20 mouse cellular contexts compared by ENCODE assay signal in the genomic region with DNA sequence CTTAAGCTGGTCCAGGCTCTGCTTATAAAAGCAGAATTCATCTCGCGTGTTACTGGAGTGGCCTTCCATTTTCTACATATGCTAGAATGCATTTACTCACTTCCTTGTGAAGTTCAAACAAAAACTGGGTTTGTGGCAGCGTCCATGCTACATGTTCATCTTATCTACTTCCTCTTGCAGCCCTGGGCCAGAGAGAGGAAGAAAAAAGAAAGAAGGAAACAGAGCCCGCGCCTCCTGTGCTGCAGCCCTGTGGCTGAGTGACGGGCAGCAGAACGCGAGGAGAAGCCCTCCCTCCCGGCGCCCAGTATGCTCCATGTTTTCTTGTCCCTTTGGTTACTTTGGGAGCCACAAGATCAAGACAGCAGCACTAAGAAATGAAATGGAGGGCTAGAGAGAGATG. TPM values are rescaled to one million over a fixed set of nuclear protein-coding genes. Genes with fewer than 3 reads are reported as not detected.
DNase-seq lines count a peak whose midpoint lies in the region; ATAC-seq and TF ChIP-seq lines count a peak whose summit lies in the region.
"Had no signal": no experiment of that assay in that cellular context is flagged by ENCODE, and none has a peak within 500 bp of the region (broad histone marks: within the 10 kb centered on the region; RNA-seq: fewer than 3 reads in every experiment).

No protein-coding gene starts in this region.

- no peak for TF ChIP-seq RAD21 in MEL (IDR thresholded peaks at IDR 0.05; ENCODE audit: low read depth, low read length)

- no peak for DNase-seq in heart, adult 8-10 months (ENCODE audit: low spot score)
- peak; percentile 84 for DNase-seq in MEL (ENCODE audit: low read depth, low spot score)
- DNase-seq in liver, embryonic 14.5 days (ENCODE audit: low read depth in 3 of 3, low spot score in 3 of 3) = no peak
- DNase-seq in left cerebral cortex, postnatal 14 days (ENCODE audit: low spot score in 2 of 2) = no peak
- no peak for DNase-seq in gastrocnemius, postnatal 14 days
- no peak for DNase-seq in right cerebral cortex, postnatal 25 days
- DNase-seq: adrenal gland, postnatal 14 days; cerebellum, postnatal 10 days; forebrain, postnatal 0 days; gastrocnemius, adult 2 months; lung, adult 2 months; lung, postnatal 4 days had no signal

- TF ChIP-seq EP300 in MEL (IDR thresholded peaks at IDR 0.05; ENCODE audit: low read depth in 1 of 2, low read length in 2 of 2) = peak; percentile 36 to 64; a peak in 2 of 4 replicates
- no peak for TF ChIP-seq EP300 in liver, embryonic 14.5 days (IDR thresholded peaks at IDR 0.05; ENCODE audit: low read depth)

- no peak overlapping the region for H3K9ac ChIP-seq in heart, embryonic 15.5 days
- peak overlapping the region; percentile 77 for H3K9ac ChIP-seq in MEL (ENCODE audit: control insufficient read depth, low read depth, low read length, poor library complexity, severe bottlenecking)
- no peak overlapping the region for H3K9ac ChIP-seq in liver, embryonic 14.5 days (replicated peaks)
- H3K9ac ChIP-seq: forebrain, postnatal 0 days; kidney, embryonic 15.5 days; limb, embryonic 12.5 days had no signal

- H3K9me3 ChIP-seq in heart, embryonic 15.5 days (replicated peaks) = no peaks in the 10 kb centered on the region
- no peaks in the 10 kb centered on the region for H3K9me3 ChIP-seq in MEL (replicated peaks; ENCODE audit: insufficient read depth, low read length)
- no peaks in the 10 kb centered on the region for H3K9me3 ChIP-seq in liver, embryonic 14.5 days (ENCODE audit: control insufficient read depth, low read length)
- H3K9me3 ChIP-seq: kidney, embryonic 15.5 days; limb, embryonic 12.5 days had no signal

- H3K4me1 ChIP-seq in heart, embryonic 15.5 days (replicated peaks) = no peaks in the 10 kb centered on the region
- H3K4me1 ChIP-seq in MEL (ENCODE audit: control insufficient read depth in 1 of 2, insufficient read depth in 2 of 2, low read length in 2 of 2) = peaks cover 0 to 7% of the 10 kb centered on the region in 2 experiments; a peak in 2 of 4 replicates
- H3K4me1 ChIP-seq in liver, embryonic 14.5 days (replicated peaks; ENCODE audit: control insufficient read depth in 2 of 2, insufficient read depth in 2 of 2, low read length in 1 of 2) = peaks cover 0 to 5% of the 10 kb centered on the region in 2 experiments; a peak in 2 of 4 replicates
- H3K4me1 ChIP-seq: kidney, embryonic 15.5 days had no signal

- no peak for TF ChIP-seq CTCF in MEL (IDR thresholded peaks at IDR 0.05 in 2 of 3, conservative IDR thresholded peaks at IDR 0.05 in 1 of 3; ENCODE audit: control insufficient read depth in 1 of 3, insufficient read depth in 1 of 3, low read depth in 2 of 3, low read length in 3 of 3, poor library complexity in 1 of 3, severe bottlenecking in 1 of 3)
- no peak for TF ChIP-seq CTCF in liver, embryonic 14.5 days (IDR thresholded peaks at IDR 0.05; ENCODE audit: low read depth)

- ATAC-seq in heart, embryonic 15.5 days (replicated peaks; ENCODE audit: insufficient number of reproducible peaks, insufficient read depth, low FRiP score, low read depth) = no peak
- 0 out of 2 replicates have a peak, but pooled peaks have one; percentile 24 for ATAC-seq in liver, embryonic 14.5 days (ENCODE audit: insufficient read depth)
- ATAC-seq in neutrophil, adult 5-6 weeks (ENCODE audit: extremely low read depth, insufficient number of reproducible peaks, low FRiP score, poor library complexity, severe bottlenecking) = peak; percentile 37; the same call in 1 of the 2 replicates
- ATAC-seq: forebrain, postnatal 0 days had no signal

- 0 out of 2 replicates have a peak overlapping the region, but pooled peaks have one; percentile 18 for H3K4me2 ChIP-seq in heart, embryonic 15.5 days
- H3K4me2 ChIP-seq in liver, embryonic 14.5 days (ENCODE audit: low read depth) = peak overlapping the region; percentile 6; the same call in 1 of the 2 replicates
- H3K4me2 ChIP-seq: kidney, embryonic 15.5 days; limb, embryonic 12.5 days had no signal

- H3K4me3 ChIP-seq in heart, embryonic 15.5 days = no peak overlapping the region
- peak overlapping the region; percentile 42 to 52 for H3K4me3 ChIP-seq in MEL (ENCODE audit: control insufficient read depth in 1 of 2, insufficient read depth in 1 of 2, low read depth in 2 of 2, low read length in 2 of 2)
- H3K4me3 ChIP-seq in liver, embryonic 14.5 days (ENCODE audit: insufficient read depth in 1 of 2, low read depth in 2 of 2, low read length in 2 of 2) = no peak overlapping the region
- H3K4me3 ChIP-seq: erythroblast, embryonic 14.5 days; gastrocnemius, adult 2 months; kidney, embryonic 15.5 days; layer of hippocampus, adult 2 months; left cerebral cortex, adult 2 months; limb, embryonic 12.5 days had no signal

- H3K36me3 ChIP-seq in heart, embryonic 15.5 days = no peaks in the 10 kb centered on the region
- peaks cover 2 to 12% of the 10 kb centered on the region in 2 experiments for H3K36me3 ChIP-seq in MEL (ENCODE audit: control insufficient read depth in 1 of 2, insufficient read depth in 2 of 2, low read length in 2 of 2)
- no peaks in the 10 kb centered on the region for H3K36me3 ChIP-seq in liver, embryonic 14.5 days (replicated peaks; ENCODE audit: control insufficient read depth, insufficient read depth, low read depth)
- H3K36me3 ChIP-seq: kidney, embryonic 15.5 days; limb, embryonic 12.5 days had no signal

- H3K27me3 ChIP-seq in heart, embryonic 15.5 days = no peaks in the 10 kb centered on the region
- no peaks in the 10 kb centered on the region for H3K27me3 ChIP-seq in MEL (ENCODE audit: control insufficient read depth in 1 of 2, insufficient read depth in 2 of 2, low read length in 2 of 2)
- H3K27me3 ChIP-seq in liver, embryonic 14.5 days (ENCODE audit: control insufficient read depth, insufficient read depth, low read length) = no peaks in the 10 kb centered on the region
- H3K27me3 ChIP-seq: kidney, embryonic 15.5 days; limb, embryonic 12.5 days had no signal

- 0 out of 2 replicates have a peak overlapping the region, but pooled peaks have one; percentile 12 for H3K27ac ChIP-seq in heart, embryonic 15.5 days
- H3K27ac ChIP-seq in MEL (ENCODE audit: control insufficient read depth, low read depth, low read length) = peak overlapping the region; percentile 90
- no peak overlapping the region for H3K27ac ChIP-seq in liver, embryonic 14.5 days
- H3K27ac ChIP-seq: gastrocnemius, adult 2 months; kidney, embryonic 15.5 days; layer of hippocampus, adult 2 months; left cerebral cortex, adult 2 months; limb, embryonic 12.5 days; stomach, postnatal 0 days had no signal

- peak; percentile 36 to 67; a peak in 2 of 4 replicates for TF ChIP-seq POLR2A in MEL (IDR thresholded peaks at IDR 0.05; ENCODE audit: control insufficient read depth in 1 of 2, insufficient read depth in 1 of 2, low read depth in 1 of 2, low read length in 2 of 2, poor library complexity in 1 of 2)

- intact Hi-C loops in left cerebral cortex, postnatal 14 days (cut with DNase I) = no loop called here
- intact Hi-C loops in gastrocnemius, postnatal 14 days (cut with DNase I; ENCODE audit: low total_unique reads) = loop anchor here (5.0 kb wide), 1 partner anchor 112 kb away; a partner anchor contains a TSS

- H3K79me2 ChIP-seq in MEL (ENCODE audit: control insufficient read depth, insufficient read depth, low read length, poor library complexity) = no peaks in the 10 kb centered on the region

- whole genome bisulfite sequencing in heart, embryonic 15.5 days = 66% methylated on average over 10 of the region's 10 CpGs
- WGBS in liver, embryonic 14.5 days (ENCODE audit: insufficient replicate concordance) = 10% methylated on average over 10 of the region's 10 CpGs

TF ChIP-seq in MEL, 35 proteins besides CTCF, POLR2A, EP300 and RAD21 (continues in another document):
- TF ChIP-seq GATA1 (IDR thresholded peaks at IDR 0.05; ENCODE audit: low read depth, low read length) = peak; percentile 71
- no peak for TF ChIP-seq MAZ (IDR thresholded peaks at IDR 0.05; ENCODE audit: low read depth, low read length)
- peak; percentile 64 for TF ChIP-seq ELF1 (IDR thresholded peaks at IDR 0.05; ENCODE audit: low read depth, low read length)
- peak; percentile 17; the same call in 1 of the 2 replicates for TF ChIP-seq HCFC1 (IDR thresholded peaks at IDR 0.05; ENCODE audit: low read depth, low read length)
- no peak for TF ChIP-seq MAFK (IDR thresholded peaks at IDR 0.05; ENCODE audit: borderline replicate concordance, low read depth, low read length)
- TF ChIP-seq RCOR1 (IDR thresholded peaks at IDR 0.05; ENCODE audit: low read depth, low read length) = 0 out of 2 replicates have a peak, but pooled peaks have one; percentile 8
- peak; percentile 54; the same call in 1 of the 2 replicates for TF ChIP-seq SIN3A (IDR thresholded peaks at IDR 0.05; ENCODE audit: low read length)
- TF ChIP-seq MYC (IDR thresholded peaks at IDR 0.05; ENCODE audit: low read depth, low read length) = peak; percentile 49; the same call in 1 of the 2 replicates
- 0 out of 2 replicates have a peak, but pooled peaks have one; percentile 36 for TF ChIP-seq TBP (IDR thresholded peaks at IDR 0.05; ENCODE audit: low read depth, low read length)
- TF ChIP-seq MAX (IDR thresholded peaks at IDR 0.05; ENCODE audit: low read length) = peak; percentile 39; the same call in 1 of the 2 replicates

RNA-seq across cellular contexts. Expression of a gene that starts 7.9 kb away (rescaled TPM):
- polyA plus RNA-seq in heart, embryonic 15.5 days (2015; fragmentation: Nextera tagmentation; extraction: Ambion mirVana) = 3.6 and 3.7 TPM in 2 replicates
- under 1 TPM; 0.57 to 0.97 (median 0.64) TPM for total RNA-seq in heart, adult 8-10 months (2022)
- 0.92 and 1.2 TPM in 2 replicates for total RNA-seq in MEL (2012; rRNA removed)
- polyA plus RNA-seq in MEL (2012; ENCODE audit: insufficient read depth in 1 of 2, insufficient read length in 2 of 2, low read depth in 1 of 2, low replicate concordance in 2 of 2, missing spikeins in 1 of 2) = 1 to 10 TPM in 1 of 2 experiments, not detected in 1; 2.4 TPM
- polyA plus RNA-seq in liver, embryonic 14.5 days (2012; rRNA removed) = 0.17 and 0.37 TPM in 2 replicates
- 0.61 and 0.83 TPM in 2 replicates for polyA plus RNA-seq in liver, embryonic 14.5 days (2014; fragmentation: Nextera tagmentation; extraction: Ambion mirVana)
- total RNA-seq in neutrophil, adult 5-6 weeks (2017) = 4.0 and 6.3 TPM in 2 replicates
- 10 to 100 TPM; 35.3 to 35.6 TPM for total RNA-seq in left cerebral cortex, postnatal 14 days (2021)
- total RNA-seq in gastrocnemius, postnatal 14 days (2021) = under 1 TPM; 0.55 to 0.59 TPM
- polyA plus RNA-seq: erythroblast, embryonic 14.5 days had no signal

RNA-seq across cellular contexts. Expression of a gene that starts 8.0 kb away (rescaled TPM):
- polyA plus RNA-seq in heart, embryonic 15.5 days (2015; fragmentation: Nextera tagmentation; extraction: Ambion mirVana) = 17.5 and 22.0 TPM in 2 replicates
- 1 to 10 TPM; 5.9 to 8.5 (median 7.0) TPM for total RNA-seq in heart, adult 8-10 months (2022)
- total RNA-seq in MEL (2012; rRNA removed) = 10.2 and 10.3 TPM in 2 replicates
- polyA plus RNA-seq in MEL (2012; ENCODE audit: insufficient read depth in 1 of 2, insufficient read length in 2 of 2, low read depth in 1 of 2, low replicate concordance in 2 of 2, missing spikeins in 1 of 2) = 10 to 100 TPM in 1 of 2 experiments, not detected in 1; 10.9 TPM
- 4.2 and 7.0 TPM in 2 replicates for polyA plus RNA-seq in liver, embryonic 14.5 days (2012; rRNA removed)
- 14.9 and 16.1 TPM in 2 replicates for polyA plus RNA-seq in liver, embryonic 14.5 days (2014; fragmentation: Nextera tagmentation; extraction: Ambion mirVana)
- 9.9 and 11.2 TPM in 2 replicates for total RNA-seq in neutrophil, adult 5-6 weeks (2017)
- 10 to 100 TPM; 16.3 to 18.7 TPM for total RNA-seq in left cerebral cortex, postnatal 14 days (2021)
- total RNA-seq in gastrocnemius, postnatal 14 days (2021) = 1 to 10 TPM; 5.7 to 6.4 TPM

Comparison
In these comparisons a context has a peak if more than half of its experiments do, and no peak if none do; other contexts are left out.
1. H3K4me3 ChIP-seq: peak in MEL (2 of 2); none in heart, embryonic 15.5 days (single experiment) and liver, embryonic 14.5 days (0 of 2).